Mouse (Mus musculus) layer of hippocampus, postnatal 36 days (tissue): ENCODE results near the gene Fam193b. TPM values are rescaled to one million over a fixed set of nuclear protein-coding genes. Genes with fewer than 3 reads are reported as not detected.
"Not testable (repeated sequence)": the region's sequence is repeated elsewhere in the genome, so short reads cannot be mapped to it uniquely, and the experiment has no call there.

Experiments
- DNase-seq, 2 experiments: peaks; one replicate each; pipeline ENCODE4 v3.0.0; 2022
- total RNA-seq, 2 experiments: library from RNA; stranded (reverse); gene quantifications; 2 replicates each; pipeline ENCODE4 v1.2.3; 2021

Gene Fam193b
- 10 to 100 TPM; 88.6 to 96.2 TPM for total RNA-seq

GRCm38 (mm10) chr13:55571027-55571751 lies at the start of gene Fam193b:
TSS of gene Fam193b (minus strand) at chr13:55571120.
- peak; percentile 93 to 94 for DNase-seq

GRCm38 (mm10) chr13:55620275-55620674 lies 49.4 kb upstream of the Fam193b start:
- no peak for DNase-seq

- DNase-seq = no peak
Observed at GRCm38 (mm10) chr13:55619328-55619727, 48.4 kb upstream of the Fam193b start.

DNA sequence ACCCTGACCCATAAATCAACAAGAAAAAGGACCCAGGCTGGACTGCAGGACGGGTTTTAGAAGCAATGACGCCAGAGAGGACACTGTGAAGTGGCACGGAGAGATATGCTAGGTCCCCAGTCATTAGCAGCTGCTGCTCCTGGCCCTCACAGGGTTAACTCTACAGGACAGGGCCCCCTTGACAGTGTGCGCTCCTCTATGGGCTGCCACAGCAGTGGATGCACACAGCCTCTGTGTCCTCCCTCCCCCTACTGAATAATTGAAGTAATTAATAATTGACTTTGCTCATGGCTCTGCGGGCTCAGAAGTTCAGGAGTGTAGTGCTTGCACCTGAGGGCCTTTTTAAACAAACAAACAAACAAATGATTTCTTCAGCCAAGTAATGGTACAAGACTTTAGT lies 42.6 kb upstream of the Fam193b start:
- DNase-seq = no peak

GRCm38 (mm10) chr13:55611996-55612395 lies 41.1 kb upstream of the Fam193b start:
- no peak for DNase-seq

DNA sequence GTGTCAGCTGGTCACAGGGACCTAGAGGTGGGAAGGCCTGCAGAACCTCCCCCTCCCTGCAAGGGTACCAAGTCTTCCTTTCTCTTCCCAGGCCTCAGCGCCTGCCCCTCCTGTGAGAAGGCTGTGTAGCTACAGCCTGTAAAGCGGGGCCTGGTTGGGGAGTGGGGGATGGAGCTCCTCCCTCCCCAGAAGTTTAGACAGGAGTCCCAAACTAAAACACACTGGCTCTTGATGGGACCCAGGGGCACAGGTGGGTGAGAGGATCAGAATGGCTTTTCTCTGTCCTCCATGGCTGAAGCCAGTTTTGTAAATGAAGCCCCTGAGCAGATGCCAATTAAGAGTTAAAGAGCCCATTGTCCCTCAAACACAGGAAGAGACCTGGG lies 36.7 kb upstream of the Fam193b start:
- no peak for DNase-seq

- DNase-seq = peak; percentile 50 to 61
Observed at GRCm38 (mm10) chr13:55606899-55607623, 36.1 kb upstream of the Fam193b start.

DNA sequence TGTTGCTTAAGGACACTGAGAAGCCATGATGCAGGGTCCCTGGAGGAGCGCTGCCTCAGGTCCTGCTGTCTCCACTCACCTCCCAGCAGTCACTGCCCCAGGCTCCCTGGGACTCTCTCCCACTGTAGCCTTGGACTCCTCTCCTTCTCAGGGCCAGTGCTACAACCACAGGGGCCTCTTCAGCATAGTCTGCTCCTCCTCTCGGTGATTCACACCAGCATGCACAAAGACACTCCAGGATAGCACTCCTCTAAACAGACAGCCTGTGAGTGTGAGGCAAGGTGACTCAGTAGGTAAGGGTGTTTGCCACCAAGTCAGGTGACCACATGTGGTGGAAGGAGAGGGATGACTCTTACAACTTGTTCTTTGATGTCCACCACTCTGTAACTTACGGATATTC lies 33.7 kb upstream of the Fam193b start:
- DNase-seq = no peak

GRCm38 (mm10) chr13:55601611-55602010 lies 30.7 kb upstream of the Fam193b start:
- peak; percentile 82 to 85 for DNase-seq

DNA sequence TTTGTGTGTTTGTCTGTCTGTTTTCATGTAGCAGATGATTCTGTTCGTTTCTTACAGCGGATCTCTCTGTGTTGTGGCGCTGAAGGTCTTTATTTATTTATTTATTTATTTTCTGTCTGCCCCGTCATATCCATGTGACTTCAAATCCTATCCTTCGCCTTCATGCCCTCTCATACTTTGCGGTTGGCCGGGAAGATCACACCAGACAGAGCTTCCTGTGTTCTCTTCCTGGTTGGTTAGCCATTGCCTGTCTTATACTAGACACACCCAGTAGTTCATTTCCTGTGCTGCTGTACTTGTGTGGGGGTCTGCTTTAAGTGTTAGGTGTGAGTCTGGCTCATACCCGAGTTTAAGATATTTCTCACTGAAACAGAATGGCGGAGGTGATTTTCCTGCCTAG lies 29.7 kb upstream of the Fam193b start:
- no peak for DNase-seq

DNA sequence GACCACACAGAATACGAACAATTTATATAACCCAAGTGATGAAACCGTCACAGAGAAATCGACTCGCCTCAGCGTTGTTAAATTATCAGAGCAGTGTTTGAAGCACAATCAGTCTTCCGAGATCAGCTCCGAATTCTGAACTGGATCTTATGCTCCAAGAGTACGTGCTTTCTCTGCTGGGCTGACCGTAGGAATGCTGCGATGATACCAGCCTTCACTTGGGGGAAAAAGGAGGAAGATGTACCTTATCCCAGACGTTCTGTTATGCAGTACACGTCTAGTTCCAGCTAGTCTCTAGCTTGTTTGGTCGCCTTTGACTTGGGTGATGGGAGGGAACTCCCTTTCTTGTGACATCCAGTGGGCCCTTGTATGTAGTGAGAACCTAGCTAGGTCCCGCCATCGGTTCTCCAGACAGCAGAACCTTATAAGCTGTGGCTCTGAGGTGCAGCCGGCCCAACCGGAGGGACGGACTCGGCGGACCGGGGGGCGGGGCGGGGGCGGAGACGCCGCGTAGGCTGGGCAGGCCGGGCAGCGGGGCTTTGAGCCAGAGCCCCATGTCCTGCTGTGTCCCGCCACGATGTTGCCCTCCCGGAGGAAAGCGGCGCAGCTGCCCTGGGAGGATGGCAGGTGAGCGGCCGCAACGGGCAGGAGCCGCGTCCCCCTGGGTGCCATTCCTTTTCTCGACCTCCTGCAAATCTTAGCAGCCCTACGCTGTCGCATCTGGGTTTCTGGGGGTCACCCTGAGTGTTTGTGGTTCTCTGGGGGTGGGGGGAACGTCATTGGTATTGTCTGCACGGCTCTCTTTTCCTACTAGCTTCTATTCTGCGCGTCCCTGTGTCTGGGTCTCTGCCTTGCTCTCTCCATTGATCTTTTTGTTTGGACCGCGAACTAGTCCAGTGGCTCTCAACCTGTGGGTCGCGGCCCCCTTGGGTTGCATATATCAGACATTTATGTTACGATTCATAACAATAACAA lies 28.9 kb upstream of the Fam193b start, which contains the start of gene B4galt7:
Gene B4galt7 (plus strand): TSS at position 331 of the 975 bp plus-strand sequence.
- peak; percentile 84 to 89 for DNase-seq

DNA sequence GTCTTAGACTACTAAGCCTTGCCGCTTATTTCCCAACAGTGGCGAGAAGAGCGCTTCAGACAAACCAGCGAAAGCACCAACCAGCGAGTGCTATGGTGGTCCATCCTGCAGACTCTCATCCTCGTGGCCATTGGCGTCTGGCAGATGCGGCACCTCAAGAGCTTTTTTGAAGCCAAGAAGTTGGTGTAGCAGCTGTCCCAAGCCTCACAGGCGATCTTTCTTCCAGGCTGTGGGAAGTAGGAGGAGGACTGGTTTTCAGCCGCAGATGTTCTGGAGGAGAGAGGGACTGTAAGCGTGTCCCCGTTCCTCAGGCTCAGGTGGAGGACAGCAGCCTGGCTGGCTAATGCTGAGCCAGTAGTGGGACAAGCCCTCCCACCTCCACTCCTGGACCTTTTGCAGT lies 25.9 kb upstream of the Fam193b start:
- DNase-seq = no peak

- peak; percentile 40 to 61 for DNase-seq
Observed at GRCm38 (mm10) chr13:55595375-55595774, 24.5 kb upstream of the Fam193b start.

DNA sequence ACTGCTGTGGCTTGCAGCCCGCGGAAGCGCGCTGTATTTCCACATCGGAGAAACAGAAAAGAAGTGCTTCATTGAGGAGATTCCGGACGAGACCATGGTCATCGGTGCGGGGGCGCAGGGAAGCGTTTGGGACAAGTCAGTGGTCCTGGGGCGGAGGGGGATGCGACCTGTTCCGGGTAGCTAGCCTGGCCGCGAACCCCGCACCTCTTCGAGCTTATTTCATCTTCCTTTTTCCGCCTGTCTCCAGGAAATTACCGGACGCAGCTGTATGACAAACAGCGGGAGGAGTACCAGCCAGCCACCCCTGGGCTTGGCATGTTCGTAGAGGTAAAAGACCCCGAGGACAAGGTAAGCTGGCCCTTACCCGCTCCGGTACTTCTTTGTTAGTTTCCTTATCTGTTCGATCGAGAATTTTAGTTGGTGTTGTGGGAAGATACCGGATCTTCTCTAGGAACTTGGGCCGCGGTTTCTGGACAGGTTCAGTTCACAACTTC lies 22.4 kb upstream of the Fam193b start:
- DNase-seq = no peak

DNA sequence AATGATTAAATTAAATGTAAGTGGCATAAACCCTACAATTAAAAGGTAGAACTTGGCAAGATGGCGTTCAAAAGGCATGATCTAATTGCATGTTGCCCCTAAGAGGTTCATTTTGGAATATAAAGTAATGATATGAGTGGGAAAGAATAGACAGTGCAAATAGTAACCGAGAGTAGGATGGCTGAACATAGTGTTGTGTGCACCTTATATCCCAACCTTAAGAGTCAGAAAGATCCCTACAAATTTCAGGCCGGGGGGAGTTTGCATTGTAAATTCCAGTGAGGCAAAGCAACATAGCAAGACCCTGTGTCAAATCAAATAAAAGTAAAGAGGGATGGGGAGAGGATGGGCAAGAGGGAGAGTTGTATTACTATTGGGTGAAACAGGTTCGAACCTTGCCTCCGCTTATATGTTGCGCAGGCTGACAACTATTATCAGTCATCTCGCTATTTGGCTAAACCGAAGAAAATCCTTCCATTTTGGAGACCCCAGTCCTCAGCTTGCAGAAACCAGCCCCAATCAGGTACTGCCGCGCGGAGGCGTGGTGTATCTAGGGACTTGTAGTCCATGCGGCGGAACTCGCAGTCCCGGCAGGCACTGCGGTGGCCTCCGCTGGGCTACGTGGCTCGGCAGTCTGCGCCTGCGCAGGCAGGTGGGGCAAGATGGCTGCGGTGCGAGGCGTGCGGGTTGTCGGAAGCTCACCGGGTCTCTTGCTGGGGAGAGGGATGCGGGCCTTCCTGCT lies 21.8 kb upstream of the Fam193b start:
- peak; percentile 96 to 97 for DNase-seq

- DNase-seq = no peak
Observed at GRCm38 (mm10) chr13:55591961-55592490, 21.1 kb upstream of the Fam193b start.

GRCm38 (mm10) chr13:55578086-55578485 lies 7.2 kb upstream of the Fam193b start:
- DNase-seq = no peak

DNA sequence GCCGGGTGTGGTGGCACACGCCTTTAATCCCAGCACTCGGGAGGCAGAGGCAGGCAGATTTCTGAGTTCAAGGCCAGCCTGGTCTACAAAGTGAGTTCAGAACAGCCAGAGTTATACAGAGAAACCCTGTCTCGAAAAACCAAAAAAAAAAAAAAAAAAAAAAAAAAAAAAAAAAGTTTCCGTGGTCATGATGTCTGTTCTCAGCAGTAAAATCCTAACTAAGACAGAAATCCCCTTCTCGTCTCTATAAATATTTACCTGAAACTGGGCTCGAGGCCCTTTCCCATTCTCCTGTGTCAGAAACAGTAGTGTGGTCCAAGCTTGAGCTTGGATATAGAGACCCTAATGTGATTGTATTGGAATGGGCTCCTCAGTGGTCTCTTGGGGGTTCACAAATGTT lies 6.0 kb upstream of the Fam193b start:
- DNase-seq = not testable (repeated sequence)

GRCm38 (mm10) chr13:55575932-55576331 lies 5.0 kb upstream of the Fam193b start:
- no peak for DNase-seq

DNA sequence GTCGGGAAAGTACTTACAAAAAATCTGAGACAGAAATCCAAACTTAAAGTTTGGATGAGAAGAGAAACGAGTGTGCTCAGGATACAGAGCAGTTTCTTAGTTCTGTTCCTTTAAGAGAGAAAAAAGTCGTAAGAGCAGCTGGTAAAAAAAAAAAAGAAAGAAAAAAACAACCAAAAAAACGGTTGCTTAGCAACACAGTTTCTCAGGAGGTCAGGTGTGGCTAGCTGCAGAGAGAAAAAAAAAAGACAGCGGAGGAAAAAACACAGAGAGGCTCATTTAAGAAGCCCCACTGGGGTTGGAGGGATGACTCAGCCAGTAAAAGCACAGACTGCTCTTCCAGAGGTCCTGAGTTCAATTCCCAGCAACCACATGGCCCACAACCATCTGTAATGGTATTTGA lies 3.4 kb upstream of the Fam193b start:
- DNase-seq = no peak

DNA sequence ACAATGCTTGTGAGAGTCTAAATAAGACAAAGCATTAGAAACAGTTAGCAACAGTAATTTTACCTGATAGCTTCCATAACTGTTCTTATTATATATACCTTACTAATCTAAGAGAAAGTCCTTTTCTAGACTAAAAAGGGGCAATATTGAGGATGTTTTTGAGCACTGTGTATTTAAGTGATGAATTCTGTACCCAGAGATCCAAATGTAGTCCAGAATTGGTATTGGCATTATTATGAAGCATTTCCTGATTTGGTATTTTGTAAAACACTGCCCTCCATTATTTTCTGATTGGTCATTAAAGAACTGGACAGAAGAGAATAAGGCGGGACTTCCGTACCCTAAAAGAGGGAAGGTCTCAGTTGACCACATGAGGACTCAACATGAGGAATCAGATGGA lies 2.5 kb upstream of the Fam193b start, which contains the start of gene Tmed9:
Gene Tmed9 (plus strand): TSS at position 301 of the 400 bp plus-strand sequence.
- DNase-seq = no peak
